Mouse (Mus musculus) liver, embryonic 13.5 days (tissue): ENCODE data around the gene E130114P18Rik. TPM values are rescaled to one million over a fixed set of nuclear protein-coding genes. Genes with fewer than 3 reads are reported as not detected.

Experiments
- ATAC-seq: fragments of 200-750 bp; cut with Nextera tagmentation; 2 replicates; pipeline ENCODE4 v1.8.0; 2017; ENCODE audit warnings: low read depth, mild to moderate bottlenecking, moderate number of reproducible peaks, moderate library complexity
- DNase-seq: peaks from one replicate; pipeline ENCODE4 v3.0.0; 2022
- H3K27ac ChIP-seq: fragments of 300-500 bp; sonication (generic); 2 replicates; pipeline ENCODE4 v1.5.1; 2015; ENCODE audit warnings: moderate library complexity, mild to moderate bottlenecking, inconsistent platforms
- H3K27me3 ChIP-seq: fragments of 300-500 bp; sonication (generic); 2 replicates; pipeline ENCODE4 v1.6.1; 2015; ENCODE audit warnings: mild to moderate bottlenecking, inconsistent platforms
- H3K36me3 ChIP-seq: fragments of 300-500 bp; sonication (generic); 2 replicates; pipeline ENCODE4 v1.6.1; 2015; ENCODE audit warnings: mild to moderate bottlenecking, inconsistent platforms
- H3K4me1 ChIP-seq: fragments of 300-500 bp; sonication (generic); replicated peaks from 2 replicates; pipeline ENCODE4 v1.6.1; 2015; ENCODE audit warnings: inconsistent platforms
- H3K4me2 ChIP-seq: fragments of 300-500 bp; sonication (generic); 2 replicates; pipeline ENCODE4 v1.6.1; 2015; ENCODE audit warnings: inconsistent platforms, mild to moderate bottlenecking, moderate library complexity
- H3K4me3 ChIP-seq: fragments of 300-500 bp; sonication (generic); replicated peaks from 2 replicates; pipeline ENCODE4 v1.5.1; 2015; ENCODE audit warnings: mild to moderate bottlenecking, inconsistent platforms
- H3K9ac ChIP-seq: fragments of 300-500 bp; sonication (generic); 2 replicates; pipeline ENCODE4 v1.6.1; 2015; ENCODE audit warnings: mild to moderate bottlenecking, inconsistent platforms
- H3K9me3 ChIP-seq: fragments of 300-500 bp; sonication (generic); replicated peaks from 2 replicates; pipeline ENCODE4 v1.6.1; 2016; ENCODE audit warnings: inconsistent platforms
- WGBS: fragments of 180-500 bp; shearing (Covaris S2); methylation state at CpG from one replicate; pipeline ENCODE4 v1.1.7; 2015; ENCODE audit not compliant: insufficient replicate concordance; 5-methylcytosine and 5-hydroxymethylcytosine counted together
- polyA plus RNA-seq: library from polyadenylated mRNA; unstranded; fragments of >200 nt; fragmentation: Nextera tagmentation; extraction: Ambion mirVana; gene quantifications from 2 replicates; pipeline ENCODE4 v1.2.1, GENCODE M21; 2015

E130114P18Rik gene
- polyA plus RNA-seq, 1 experiment from 2014 or later, result 0.09 TPM

- WGBS, result 66% methylated on average over 3 of the region's 3 CpGs
Observed at GRCm38 (mm10) chr4:97766100-97766499, 11.8 kb downstream of the E130114P18Rik start.

GRCm38 (mm10) chr4:97765341-97766020 is 12.4 kb downstream of the E130114P18Rik start:
- no peak for ATAC-seq
- WGBS, result 54% methylated on average over 4 of the region's 4 CpGs

More at GRCm38 (mm10) chr4:97766100-97766499, 11.8 kb downstream of the E130114P18Rik start:
- Histone ChIP-seq H3K4me2 (no peak overlapping the region), H3K27me3 (peaks cover 3% of the 10 kb centered on the region; the same call in 1 of the 2 replicates), H3K4me1 (no peaks in the 10 kb centered on the region), H3K9me3 (no peaks in the 10 kb centered on the region), H3K4me3 (no peak overlapping the region), H3K9ac (no peak overlapping the region), H3K27ac (no peak overlapping the region), H3K36me3 (no peaks in the 10 kb centered on the region)
- no peak for DNase-seq
- ATAC-seq, result no peak

GRCm38 (mm10) chr4:97764616-97765015 is 13.3 kb downstream of the E130114P18Rik start:
- no peaks in the 10 kb centered on the region for H3K4me1 ChIP-seq
- no peaks in the 10 kb centered on the region for H3K9me3 ChIP-seq
- H3K4me2 ChIP-seq, result no peak overlapping the region
- no peak overlapping the region for H3K27ac ChIP-seq
- DNase-seq (no peak), ATAC-seq (no peak)
- no peak overlapping the region for H3K9ac ChIP-seq
- H3K36me3 ChIP-seq, result no peaks in the 10 kb centered on the region
- H3K27me3 ChIP-seq, result peaks cover 8% of the 10 kb centered on the region
- no peak overlapping the region for H3K4me3 ChIP-seq
- 21% methylated on average over 4 of the region's 4 CpGs for WGBS

More at GRCm38 (mm10) chr4:97765341-97766020, 12.4 kb downstream of the E130114P18Rik start:
- no peak overlapping the region for H3K9ac ChIP-seq
- no peak overlapping the region for H3K4me3 ChIP-seq
- DNase-seq, result no peak
- H3K4me1 ChIP-seq, result no peaks in the 10 kb centered on the region
- no peak overlapping the region for H3K4me2 ChIP-seq
- H3K9me3 ChIP-seq, result no peaks in the 10 kb centered on the region
- peaks cover 7% of the 10 kb centered on the region; the same call in 1 of the 2 replicates for H3K27me3 ChIP-seq
- H3K27ac ChIP-seq, result no peak overlapping the region
- no peaks in the 10 kb centered on the region for H3K36me3 ChIP-seq

GRCm38 (mm10) chr4:97758661-97759060 is 19.2 kb downstream of the E130114P18Rik start:
- no peak for DNase-seq
- no peaks in the 10 kb centered on the region for H3K9me3 ChIP-seq
- 39% methylated on average over 3 of the region's 3 CpGs for WGBS
- no peaks in the 10 kb centered on the region for H3K36me3 ChIP-seq
- no peaks in the 10 kb centered on the region; the same call in 1 of the 2 replicates for H3K4me1 ChIP-seq
- H3K27ac ChIP-seq, result no peak overlapping the region
- H3K4me3 ChIP-seq, result no peak overlapping the region
- no peak for ATAC-seq
- H3K27me3 ChIP-seq, result peaks cover 65% of the 10 kb centered on the region
- 0 out of 2 replicates have a peak overlapping the region, but pooled peaks have one; percentile 59 for H3K4me2 ChIP-seq
- H3K9ac ChIP-seq, result no peak overlapping the region

- no peak overlapping the region for H3K27ac ChIP-seq
Observed at GRCm38 (mm10) chr4:97757978-97758461, 19.9 kb downstream of the E130114P18Rik start.

GRCm38 (mm10) chr4:97757207-97757977 is 20.5 kb downstream of the E130114P18Rik start:
- DNase-seq (no peak), ATAC-seq (no peak)
- Histone ChIP-seq H3K27me3 (peaks cover 75% of the 10 kb centered on the region), H3K9me3 (no peaks in the 10 kb centered on the region), H3K36me3 (no peaks in the 10 kb centered on the region), H3K9ac (peak overlapping the region; percentile 33; the same call in 1 of the 2 replicates), H3K4me2 (peak overlapping the region; percentile 59), H3K4me3 (peak overlapping the region; percentile 48), H3K27ac (no peak overlapping the region), H3K4me1 (peaks cover 5% of the 10 kb centered on the region)
- 1% methylated on average over 38 of the region's 38 CpGs for WGBS

More at GRCm38 (mm10) chr4:97757978-97758461, 19.9 kb downstream of the E130114P18Rik start:
- WGBS, result 1% methylated on average over 14 of the region's 14 CpGs
- Histone ChIP-seq H3K4me3 (peak overlapping the region; percentile 48), H3K36me3 (no peaks in the 10 kb centered on the region), H3K9me3 (no peaks in the 10 kb centered on the region), H3K4me1 (no peaks in the 10 kb centered on the region; the same call in 1 of the 2 replicates), H3K9ac (peak overlapping the region; percentile 33; the same call in 1 of the 2 replicates), H3K4me2 (peak overlapping the region; percentile 59), H3K27me3 (peaks cover 69% of the 10 kb centered on the region)
- ATAC-seq (no peak), DNase-seq (no peak)

GRCm38 (mm10) chr4:97754241-97754640 is 23.6 kb downstream of the E130114P18Rik start:
- H3K4me2 ChIP-seq, result no peak overlapping the region
- no peak overlapping the region for H3K9ac ChIP-seq
- no peak for ATAC-seq
- H3K4me1 ChIP-seq, result peaks cover 7% of the 10 kb centered on the region
- 18% methylated on average over 12 of the region's 12 CpGs for WGBS
- H3K27ac ChIP-seq, result no peak overlapping the region
- no peaks in the 10 kb centered on the region for H3K9me3 ChIP-seq
- H3K4me3 ChIP-seq, result no peak overlapping the region
- H3K36me3 ChIP-seq, result no peaks in the 10 kb centered on the region
- DNase-seq, result no peak
- peaks cover 67% of the 10 kb centered on the region for H3K27me3 ChIP-seq

- Histone ChIP-seq H3K27ac (no peak overlapping the region), H3K4me3 (no peak overlapping the region)
Observed at GRCm38 (mm10) chr4:97753521-97753920, 24.4 kb downstream of the E130114P18Rik start.

GRCm38 (mm10) chr4:97752276-97753010 is 25.4 kb downstream of the E130114P18Rik start:
- peak overlapping the region; percentile 67; the same call in 1 of the 2 replicates for H3K9ac ChIP-seq
- no peaks in the 10 kb centered on the region for H3K36me3 ChIP-seq
- WGBS, result 34% methylated on average over 5 of the region's 5 CpGs
- H3K9me3 ChIP-seq, result no peaks in the 10 kb centered on the region
- H3K4me2 ChIP-seq, result peak overlapping the region; percentile 79
- ATAC-seq, result no peak
- DNase-seq, result no peak
- peak overlapping the region; percentile 63 for H3K4me3 ChIP-seq
- peaks cover 7% of the 10 kb centered on the region for H3K4me1 ChIP-seq
- H3K27ac ChIP-seq, result no peak overlapping the region
- peaks cover 55% of the 10 kb centered on the region for H3K27me3 ChIP-seq

More at GRCm38 (mm10) chr4:97753521-97753920, 24.4 kb downstream of the E130114P18Rik start:
- ATAC-seq, result no peak
- Histone ChIP-seq H3K4me2 (no peak overlapping the region), H3K4me1 (peaks cover 7% of the 10 kb centered on the region), H3K9ac (no peak overlapping the region), H3K36me3 (no peaks in the 10 kb centered on the region), H3K9me3 (no peaks in the 10 kb centered on the region), H3K27me3 (peaks cover 62% of the 10 kb centered on the region)
- WGBS, result 14% methylated on average over 1 of the region's 1 CpGs
- no peak for DNase-seq

- ATAC-seq, result peak; percentile 71
- Histone ChIP-seq H3K4me1 (peaks cover 7% of the 10 kb centered on the region), H3K27ac (peak overlapping the region; percentile 41; the same call in 1 of the 2 replicates), H3K9ac (peak overlapping the region; percentile 67), H3K4me2 (peak overlapping the region; percentile 79), H3K27me3 (peaks cover 55% of the 10 kb centered on the region), H3K9me3 (no peaks in the 10 kb centered on the region), H3K4me3 (peak overlapping the region; percentile 63), H3K36me3 (no peaks in the 10 kb centered on the region)
- WGBS, result under 1% methylated on average over 40 of the region's 40 CpGs
- DNase-seq, result no peak
Observed at GRCm38 (mm10) chr4:97751483-97752251, 26.2 kb downstream of the E130114P18Rik start.
